Mouse (Mus musculus): ENCODE data around the gene 1600012H06Rik.
"Not testable (repeated sequence)": the region's sequence is repeated elsewhere in the genome, so short reads cannot be mapped to it uniquely, and the experiment has no call there.

Gene 1600012H06Rik

DNA sequence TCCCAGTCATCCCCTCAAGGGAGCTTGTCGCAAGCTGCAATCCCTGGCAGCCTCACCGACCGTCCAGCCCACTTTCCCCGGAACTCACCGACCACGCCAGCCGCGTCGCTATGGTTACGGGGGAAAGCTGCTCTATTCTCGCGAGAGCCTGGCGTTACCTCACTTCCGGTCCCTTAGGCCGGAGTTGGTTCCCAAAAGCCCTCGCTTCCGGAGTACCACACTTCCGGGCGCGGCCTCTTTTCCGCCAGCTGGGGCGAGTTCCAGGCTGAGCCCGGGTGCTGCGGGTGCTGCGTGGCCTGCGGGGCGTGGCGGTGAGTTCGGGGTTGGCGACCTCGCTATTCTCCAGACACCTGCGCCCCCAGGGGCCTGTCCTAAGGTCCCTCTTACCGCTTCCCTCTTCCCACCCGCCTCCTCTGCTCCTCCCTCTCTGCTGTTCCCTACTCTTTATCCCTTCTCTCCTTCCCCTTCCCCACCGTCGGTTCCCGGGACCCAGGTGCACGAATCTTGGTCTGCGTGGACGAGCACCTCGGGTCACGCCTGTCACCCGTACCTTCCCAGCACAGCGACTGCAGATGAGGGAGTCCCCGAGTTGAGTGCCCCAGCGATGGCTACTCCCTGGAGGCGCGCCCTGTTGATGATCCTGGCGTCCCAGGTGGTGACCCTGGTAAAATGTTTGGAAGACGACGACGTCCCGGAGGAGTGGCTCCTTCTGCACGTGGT is at the start of gene 1600012H06Rik, which contains the start of gene Wdr27:
Gene 1600012H06Rik, plus strand, starts transcription at position 176 of the 720 bp plus-strand sequence.
Gene Wdr27, minus strand, starts transcription at position 150 of the 720 bp plus-strand sequence.
- peak; percentile 99 for DNase-seq

- not testable (repeated sequence) for DNase-seq
Measured at GRCm38 (mm10) chr17:14895058-14895457, 47.9 kb upstream of the 1600012H06Rik start.

GRCm38 (mm10) chr17:14898972-14899371 is 44.0 kb upstream of the 1600012H06Rik start:
- DNase-seq, result no peak

GRCm38 (mm10) chr17:14903212-14903611 is 39.8 kb upstream of the 1600012H06Rik start:
- DNase-seq, result no peak

GRCm38 (mm10) chr17:14904206-14904605 is 38.8 kb upstream of the 1600012H06Rik start:
- no peak for DNase-seq

GRCm38 (mm10) chr17:14904637-14905265 is 38.2 kb upstream of the 1600012H06Rik start:
- peak; percentile 77 to 79 for DNase-seq

DNA sequence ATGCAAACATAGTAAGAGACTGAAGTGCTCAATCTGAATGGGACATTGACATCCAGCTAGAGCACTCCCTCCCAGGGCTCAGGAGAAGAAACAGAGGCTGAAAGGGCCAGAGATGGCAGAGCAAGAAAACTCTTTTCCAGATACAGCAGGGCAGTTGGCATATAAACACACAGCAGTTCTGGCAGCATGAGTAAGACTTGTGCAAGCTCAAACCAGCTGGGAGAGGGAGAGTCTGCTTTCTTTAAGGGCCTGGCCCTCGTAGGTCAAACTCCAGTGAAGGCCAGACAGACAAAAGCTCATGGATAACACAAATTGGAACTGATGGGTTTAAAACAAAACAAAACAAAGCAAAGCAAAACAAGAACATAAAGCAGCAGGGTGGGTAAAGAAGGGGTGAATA is 36.4 kb upstream of the 1600012H06Rik start:
- no peak for DNase-seq

- DNase-seq, result no peak
Measured at GRCm38 (mm10) chr17:14907136-14907535, 35.8 kb upstream of the 1600012H06Rik start.

DNA sequence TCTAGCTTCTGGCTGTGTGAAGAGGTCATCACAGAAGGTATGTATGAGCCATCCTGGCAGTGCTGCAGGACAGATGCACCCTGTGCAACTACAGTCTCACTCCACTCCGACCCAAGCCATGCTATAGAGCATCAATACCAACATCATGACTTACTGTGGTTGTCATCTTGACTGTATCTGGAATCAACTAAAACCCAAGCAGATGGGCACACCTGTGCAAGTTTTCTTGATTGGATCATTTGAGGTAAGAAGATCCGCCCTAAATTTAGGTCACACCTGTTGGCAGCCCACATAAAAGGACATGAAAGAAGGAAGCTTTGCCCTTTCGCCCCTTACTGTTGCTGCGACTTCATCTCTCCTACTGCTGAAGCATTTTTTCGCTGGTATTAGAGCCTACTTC is 33.7 kb upstream of the 1600012H06Rik start:
- no peak for DNase-seq

GRCm38 (mm10) chr17:14910771-14911170 is 32.2 kb upstream of the 1600012H06Rik start:
- DNase-seq, result no peak

DNA sequence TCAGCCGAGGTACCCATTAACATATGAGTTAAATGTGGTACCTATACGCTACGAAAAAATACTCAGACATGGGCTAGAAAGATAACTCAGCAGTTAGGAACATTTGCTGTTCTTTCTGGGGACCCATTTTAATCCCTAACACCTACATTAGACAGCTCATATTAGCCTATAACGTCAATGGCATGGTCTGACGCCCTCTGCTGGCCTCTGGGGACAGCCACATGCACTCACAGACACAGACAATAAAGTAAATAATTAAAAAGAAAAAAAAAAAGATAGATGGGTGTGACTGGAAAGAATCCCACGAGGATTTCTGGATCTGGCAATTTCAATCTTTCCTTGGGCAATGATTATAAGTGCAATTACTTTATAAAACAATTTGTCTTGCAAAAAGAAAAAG is 30.6 kb upstream of the 1600012H06Rik start:
- peak; percentile 30 to 32 for DNase-seq

GRCm38 (mm10) chr17:14912981-14913380 is 30.0 kb upstream of the 1600012H06Rik start:
- no peak for DNase-seq

DNA sequence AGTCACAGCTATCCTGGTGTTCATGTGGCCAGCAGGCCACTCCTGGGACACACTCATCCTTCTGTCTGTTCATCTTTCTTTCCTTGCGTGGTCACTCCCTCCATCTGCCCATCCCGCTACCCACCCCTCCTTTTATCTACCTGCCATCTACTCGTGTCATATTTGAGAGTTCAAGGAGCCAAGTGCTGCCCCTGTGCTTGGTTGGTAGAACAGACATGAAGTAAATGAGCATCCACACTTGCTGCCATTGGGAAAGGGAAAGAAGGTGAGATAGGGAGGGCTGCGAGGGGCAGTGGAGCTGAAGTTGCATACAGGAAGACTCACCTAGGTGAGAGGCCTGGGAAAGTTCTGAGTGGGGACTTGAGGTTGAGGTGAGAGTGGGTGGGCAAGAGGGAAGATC is 28.6 kb upstream of the 1600012H06Rik start:
- no peak for DNase-seq

DNA sequence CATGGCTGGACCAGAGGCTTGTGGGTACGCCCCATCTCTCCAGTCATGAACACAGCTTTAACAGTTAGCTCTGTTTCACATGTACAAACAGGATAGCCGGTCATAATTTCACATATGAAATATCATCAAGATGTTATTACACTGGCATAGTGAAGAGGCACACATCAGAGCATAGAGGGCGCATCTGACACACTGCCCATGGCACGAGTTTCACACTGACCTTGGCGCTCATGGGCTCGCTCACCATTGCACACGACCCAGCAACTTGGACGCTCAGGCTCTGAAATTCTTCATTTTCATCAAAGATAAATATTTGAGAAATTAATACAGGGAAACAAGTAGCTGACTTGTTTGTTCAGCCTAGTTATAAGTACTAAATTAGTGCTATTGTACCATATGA is 25.1 kb upstream of the 1600012H06Rik start:
- DNase-seq, result no peak

DNA sequence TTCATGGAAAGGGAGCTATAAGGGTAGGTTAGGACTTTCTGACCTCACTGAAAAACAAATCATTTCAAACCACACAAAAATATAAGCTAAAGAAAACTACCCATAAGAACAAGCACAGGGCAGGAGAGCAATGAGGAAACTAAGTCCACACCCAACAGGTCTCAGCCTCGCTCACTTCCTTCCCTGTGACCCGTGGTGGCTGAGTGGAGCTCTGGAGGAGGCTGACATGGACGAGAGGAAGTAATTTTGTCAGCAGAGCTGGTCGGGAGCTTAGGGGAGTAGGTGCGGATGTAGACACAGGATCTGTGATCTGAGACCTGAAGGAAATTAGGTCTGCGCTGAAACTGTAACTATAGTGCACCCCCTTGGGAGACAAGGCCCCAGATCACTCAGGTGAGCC is 21.4 kb upstream of the 1600012H06Rik start:
- no peak for DNase-seq

- DNase-seq, result no peak
Measured at GRCm38 (mm10) chr17:14927644-14928218, 15.3 kb upstream of the 1600012H06Rik start.

- DNase-seq, result no peak
Measured at GRCm38 (mm10) chr17:14928631-14929030, 14.4 kb upstream of the 1600012H06Rik start.

DNA sequence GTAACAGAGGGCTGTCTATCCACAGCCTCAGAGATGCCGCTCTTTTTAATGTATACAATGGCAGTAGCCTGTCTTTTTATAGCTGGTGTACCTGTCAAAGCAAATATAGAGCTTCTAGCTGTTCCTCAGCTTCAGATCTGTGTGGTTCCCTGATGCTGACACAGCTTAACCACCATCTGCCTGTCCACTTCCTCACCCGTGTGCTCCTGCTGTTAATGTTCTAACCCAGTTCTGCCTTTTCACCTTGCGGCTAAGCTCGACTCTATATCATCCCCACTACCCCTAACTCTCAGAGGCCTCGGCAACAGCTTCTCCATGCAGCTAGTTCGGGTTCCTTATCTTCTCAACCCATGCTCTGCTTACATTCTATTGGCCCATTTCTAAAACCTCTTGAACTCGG is 12.3 kb upstream of the 1600012H06Rik start:
- no peak for DNase-seq

DNA sequence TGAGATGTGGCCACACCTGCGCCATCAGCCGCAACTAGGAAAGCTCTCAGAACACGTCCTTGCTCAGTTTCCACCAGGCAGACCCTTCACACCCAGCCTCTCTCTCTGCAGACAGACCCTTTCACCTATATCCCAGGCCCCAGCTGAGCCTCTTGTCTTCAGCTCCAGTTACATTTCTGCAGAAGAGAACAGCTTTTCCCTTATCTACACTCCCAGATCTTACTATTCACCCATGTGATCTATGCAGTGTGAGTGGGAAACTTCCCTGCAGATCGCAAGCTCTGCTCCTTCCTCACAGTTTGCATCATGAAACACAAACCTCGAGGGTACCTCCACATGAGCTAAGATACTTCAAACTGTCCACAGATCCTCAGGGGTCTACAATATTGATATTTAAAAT is 11.5 kb upstream of the 1600012H06Rik start:
- no peak for DNase-seq

- not testable (repeated sequence) for DNase-seq
Measured at GRCm38 (mm10) chr17:14935280-14935679, 7.7 kb upstream of the 1600012H06Rik start.

DNA sequence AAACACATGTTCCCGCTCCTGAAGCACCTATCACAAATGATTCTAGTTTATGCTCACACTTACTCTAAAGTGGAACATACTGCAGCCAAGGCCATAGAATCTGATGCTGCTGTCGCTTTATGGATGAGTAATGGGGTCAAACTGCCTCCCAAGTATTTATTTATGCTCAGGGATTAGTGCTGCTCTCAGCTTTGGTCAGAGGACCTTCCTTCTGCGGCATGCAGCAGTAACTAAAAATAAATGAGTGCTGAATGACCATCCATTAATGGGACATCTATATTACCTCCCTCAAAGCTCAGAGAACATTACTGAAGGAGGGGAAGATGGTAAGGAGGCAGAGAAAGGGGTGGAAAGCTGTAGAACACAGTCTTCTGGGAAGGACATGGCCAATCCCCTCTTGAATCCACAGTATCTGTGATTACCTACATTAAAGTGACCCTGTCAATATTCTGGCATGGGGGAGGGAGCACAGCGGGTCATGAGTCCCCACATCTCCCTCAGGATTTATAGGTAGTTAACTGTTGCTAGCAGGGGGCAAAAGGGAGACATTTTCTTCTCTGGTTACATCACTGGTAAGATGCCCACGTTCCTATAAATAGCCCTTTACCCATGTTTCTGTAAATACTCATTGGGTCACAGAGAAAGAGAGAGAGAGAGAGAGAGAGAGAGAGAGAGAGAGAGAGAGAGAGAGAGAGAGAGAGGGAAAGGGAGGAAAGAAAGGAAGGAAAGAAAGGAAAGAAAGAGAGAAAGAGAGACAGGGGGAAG is 7.0 kb upstream of the 1600012H06Rik start:
- DNase-seq, result no peak

- DNase-seq, result not testable (repeated sequence)
Measured at GRCm38 (mm10) chr17:14942181-14942580, 803 bp upstream of the 1600012H06Rik start.

- DNase-seq, result no peak
Measured at GRCm38 (mm10) chr17:14943729-14944059, 710 bp downstream of the 1600012H06Rik start.
